30 mouse cellular contexts compared by ENCODE assay signal in the genomic region with DNA sequence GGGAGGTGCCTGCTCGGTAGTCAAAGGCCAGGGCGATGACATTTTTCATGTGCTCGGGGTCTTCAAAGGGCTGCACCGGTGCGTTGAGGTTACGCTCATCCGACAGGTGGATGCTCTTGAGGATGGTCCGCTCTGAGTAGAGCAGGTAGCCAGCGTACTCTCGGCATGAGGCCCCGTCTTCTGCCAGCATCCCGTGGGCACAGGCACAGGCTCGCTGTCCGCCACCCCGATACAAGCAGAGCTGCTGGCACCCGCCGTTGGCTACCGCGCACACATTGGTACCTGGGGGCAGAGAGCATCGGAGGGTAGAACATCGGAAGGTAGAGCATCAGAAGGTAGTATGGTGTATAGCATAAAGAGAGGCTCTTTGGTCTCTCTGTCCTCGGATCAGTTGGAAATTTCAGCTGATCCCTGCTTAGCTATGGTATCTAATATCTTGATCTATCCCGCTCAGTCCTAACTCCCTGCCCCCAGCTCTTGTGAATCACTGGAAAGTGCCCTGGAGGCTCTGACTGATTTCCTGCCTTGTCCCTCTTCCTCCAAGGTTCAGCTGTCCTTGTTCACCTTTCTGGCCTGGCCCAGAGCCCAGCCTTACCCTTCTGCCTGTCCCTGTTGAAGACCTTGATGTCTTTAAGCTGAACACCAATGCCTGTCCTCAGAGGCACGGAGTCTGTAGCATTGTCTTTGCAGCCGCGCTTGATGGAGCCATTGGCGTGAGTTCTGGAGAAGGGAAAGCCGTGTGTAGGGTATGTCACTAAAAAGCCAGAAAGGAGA. TPM values are rescaled to one million over a fixed set of nuclear protein-coding genes. Genes with fewer than 3 reads are reported as not detected.
DNase-seq lines count a peak whose midpoint lies in the region; ATAC-seq and TF ChIP-seq lines count a peak whose summit lies in the region.
"Had no signal": no experiment of that assay in that cellular context is flagged by ENCODE, and none has a peak within 500 bp of the region (broad histone marks: within the 10 kb centered on the region; RNA-seq: fewer than 3 reads in every experiment).

No protein-coding gene starts in this region.

- H3K27me3 ChIP-seq in cerebellum, adult 2 months (ENCODE audit: control insufficient read depth, insufficient read depth, low read length), result no peaks in the 10 kb centered on the region
- no peaks in the 10 kb centered on the region for H3K27me3 ChIP-seq in intestine, embryonic 16.5 days (replicated peaks; ENCODE audit: control insufficient read depth, insufficient read depth, low read length)
- H3K27me3 ChIP-seq: CH12.LX; forebrain, embryonic 13.5 days; heart, embryonic 15.5 days; intestine, embryonic 15.5 days; limb, embryonic 12.5 days; midbrain, embryonic 12.5 days; neural tube, embryonic 13.5 days had no signal

- H3K9me3 ChIP-seq in intestine, embryonic 16.5 days (ENCODE audit: control insufficient read depth, low read length), result no peaks in the 10 kb centered on the region
- H3K9me3 ChIP-seq: forebrain, embryonic 13.5 days; G1E; heart, embryonic 15.5 days; intestine, embryonic 15.5 days; limb, embryonic 12.5 days; liver, embryonic 15.5 days; midbrain, embryonic 12.5 days; neural tube, embryonic 13.5 days had no signal

- peaks cover 17% of the 10 kb centered on the region for H3K4me1 ChIP-seq in cerebellum, adult 2 months (ENCODE audit: control insufficient read depth, insufficient read depth, low read length)
- peaks cover 14% of the 10 kb centered on the region for H3K4me1 ChIP-seq in intestine, embryonic 16.5 days (ENCODE audit: control insufficient read depth, insufficient read depth, low read length)
- H3K4me1 ChIP-seq: forebrain, embryonic 13.5 days; midbrain, embryonic 12.5 days had no signal

- peak; percentile 48 to 52 for DNase-seq in cerebellum, adult 2 months
- no peak for DNase-seq in cerebellum, adult 11-12 months
- peak; percentile 76 for DNase-seq in adrenal gland, postnatal 14 days
- peak; percentile 37 for DNase-seq in cerebellum, adult 8-10 months
- no peak for DNase-seq in left cerebral cortex, postnatal 4 days
- no peak for DNase-seq in heart, adult 18-20 months
- DNase-seq: gastrocnemius, postnatal 10 days; kidney, adult 8-10 months; kidney, postnatal 10 days; layer of hippocampus, postnatal 36 days; lung, embryonic 14.5 days; lung, postnatal 14 days; right cerebral cortex, postnatal 4 days; thymus, adult 18-20 months; thymus, postnatal 25 days had no signal

- no peak overlapping the region for H3K4me2 ChIP-seq in intestine, embryonic 16.5 days (ENCODE audit: low read depth, low read length)
- H3K4me2 ChIP-seq: forebrain, embryonic 13.5 days; heart, embryonic 15.5 days; intestine, embryonic 15.5 days; limb, embryonic 12.5 days; liver, embryonic 15.5 days; lung, embryonic 14.5 days; midbrain, embryonic 12.5 days; neural tube, embryonic 13.5 days had no signal

- ATAC-seq in intestine, embryonic 16.5 days, result no peak
- ATAC-seq: forebrain, embryonic 13.5 days; hindbrain, embryonic 16.5 days; intestine, embryonic 15.5 days had no signal

- TF ChIP-seq POLR2A in cerebellum, adult 2 months (IDR thresholded peaks at IDR 0.05; ENCODE audit: borderline replicate concordance, insufficient read depth, low read length), result no peak

- no peak for TF ChIP-seq CTCF in cerebellum, adult 2 months (IDR thresholded peaks at IDR 0.05; ENCODE audit: borderline replicate concordance, insufficient read depth, low read depth, low read length)

- intact Hi-C loops in left cerebral cortex, postnatal 4 days (cut with DNase I), result no loop called here

- H3K27ac ChIP-seq in cerebellum, adult 2 months (ENCODE audit: insufficient read depth, low read length), result no peak overlapping the region
- H3K27ac ChIP-seq in intestine, embryonic 16.5 days (ENCODE audit: low read length), result no peak overlapping the region
- H3K27ac ChIP-seq: forebrain, embryonic 13.5 days; heart, embryonic 15.5 days; intestine, embryonic 15.5 days; limb, embryonic 12.5 days; liver, embryonic 15.5 days; midbrain, embryonic 12.5 days; neural tube, embryonic 13.5 days had no signal

- H3K4me3 ChIP-seq in cerebellum, adult 2 months (replicated peaks; ENCODE audit: insufficient read depth, low read depth, low read length), result no peak overlapping the region
- H3K4me3 ChIP-seq in intestine, embryonic 16.5 days (ENCODE audit: low read length), result no peak overlapping the region
- H3K4me3 ChIP-seq: forebrain, embryonic 13.5 days; heart, embryonic 15.5 days; intestine, embryonic 15.5 days; limb, embryonic 12.5 days; liver, embryonic 15.5 days; midbrain, embryonic 12.5 days; myocyte; neural tube, embryonic 13.5 days had no signal

- H3K36me3 ChIP-seq in intestine, embryonic 16.5 days (ENCODE audit: control insufficient read depth, insufficient read depth, low read length), result peaks cover 24% of the 10 kb centered on the region
- H3K36me3 ChIP-seq: G1E had no signal

- WGBS in cerebellum, adult 2 months, result 27% methylated on average over 28 of the region's 28 CpGs
- WGBS in intestine, embryonic 16.5 days, result 94% methylated on average over 28 of the region's 28 CpGs

- H3K9ac ChIP-seq in intestine, embryonic 16.5 days (ENCODE audit: low read depth, low read length), result no peak overlapping the region
- H3K9ac ChIP-seq: forebrain, embryonic 13.5 days; heart, embryonic 15.5 days; intestine, embryonic 15.5 days; limb, embryonic 12.5 days; liver, embryonic 15.5 days; lung, embryonic 14.5 days; midbrain, embryonic 12.5 days; neural tube, embryonic 13.5 days had no signal

RNA-seq across cellular contexts. Expression of a gene that starts 32.4 kb away (rescaled TPM):
- polyA plus RNA-seq in cerebellum, adult 2 months (2012; rRNA removed), result 30.3 and 33.8 TPM in 2 replicates
- 7.4 and 8.0 TPM in 2 replicates for total RNA-seq in adrenal gland, postnatal 14 days (2021)
- total RNA-seq in left cerebral cortex, postnatal 4 days (2021), result 10 to 100 TPM; 12.9 to 14.4 TPM
- 4.3 and 4.4 TPM in 2 replicates for polyA plus RNA-seq in intestine, embryonic 16.5 days (2015; fragmentation: Nextera tagmentation; extraction: Ambion mirVana)
- total RNA-seq in heart, adult 18-20 months (2021), result under 1 TPM; 0.35 to 0.39 TPM
- total RNA-seq: liver, adult 2 months; megakaryocyte progenitor cell, adult 5-6 weeks had no signal
- polyA plus RNA-seq: liver, adult 2 months; liver, embryonic 15.5 days; spleen, adult 2 months had no signal

RNA-seq across cellular contexts. Expression of a gene that starts 44.5 kb away (rescaled TPM):
- 68.2 and 69.8 TPM in 2 replicates for polyA plus RNA-seq in cerebellum, adult 2 months (2012; rRNA removed)
- 50.9 and 57.3 TPM in 2 replicates for total RNA-seq in adrenal gland, postnatal 14 days (2021)
- 10 to 100 TPM; 39.7 to 39.9 TPM for total RNA-seq in left cerebral cortex, postnatal 4 days (2021)
- 146 and 170 TPM in 2 replicates for polyA plus RNA-seq in intestine, embryonic 16.5 days (2015; fragmentation: Nextera tagmentation; extraction: Ambion mirVana)
- total RNA-seq in heart, adult 18-20 months (2021), result 10 to 100 TPM; 39.3 to 44.7 TPM

RNA-seq across cellular contexts. Expression of a gene that starts 52.0 kb away (rescaled TPM):
- polyA plus RNA-seq in cerebellum, adult 2 months (2012; rRNA removed), result 10.4 and 11.5 TPM in 2 replicates
- total RNA-seq in adrenal gland, postnatal 14 days (2021), result 53.5 and 55.7 TPM in 2 replicates
- 1 to 10 TPM; 4.9 to 7.5 TPM for total RNA-seq in left cerebral cortex, postnatal 4 days (2021)
- 64.5 and 64.6 TPM in 2 replicates for polyA plus RNA-seq in intestine, embryonic 16.5 days (2015; fragmentation: Nextera tagmentation; extraction: Ambion mirVana)
- 10 to 100 TPM; 23.9 to 27.0 TPM for total RNA-seq in heart, adult 18-20 months (2021)
- total RNA-seq: megakaryocyte progenitor cell, adult 5-6 weeks had no signal

RNA-seq across cellular contexts. Expression of a gene that starts 54.2 kb away (rescaled TPM):
- polyA plus RNA-seq in cerebellum, adult 2 months (2012; rRNA removed), result 346 and 366 TPM in 2 replicates
- 138 and 201 TPM in 2 replicates for total RNA-seq in adrenal gland, postnatal 14 days (2021)
- 100 to 1,000 TPM; 286 to 296 TPM for total RNA-seq in left cerebral cortex, postnatal 4 days (2021)
- polyA plus RNA-seq in intestine, embryonic 16.5 days (2015; fragmentation: Nextera tagmentation; extraction: Ambion mirVana), result 64.6 and 67.0 TPM in 2 replicates
- 10 to 100 TPM; 65.2 to 69.7 TPM for total RNA-seq in heart, adult 18-20 months (2021)

Comparison
In these comparisons a context has a peak if more than half of its experiments do, and no peak if none do; other contexts are left out.
1. DNase-seq: peak in cerebellum, adult 2 months (2 of 2), adrenal gland, postnatal 14 days (single experiment) and cerebellum, adult 8-10 months (single experiment); none in cerebellum, adult 11-12 months (single experiment), left cerebral cortex, postnatal 4 days (single experiment) and heart, adult 18-20 months (0 of 2).